Mouse (Mus musculus): ENCODE measurements around the gene Tmem178b. TPM values are rescaled to one million over a fixed set of nuclear protein-coding genes. Genes with fewer than 3 reads are reported as not detected.

The Tmem178b gene
- polyA plus RNA-seq, 1 experiment from 2014 or later, result not detected

GRCm38 (mm10) chr6:40120176-40120575, 247.1 kb downstream of the Tmem178b start:
- no peak for ATAC-seq
- TF ChIP-seq EP300 (IDR thresholded peaks at IDR 0.05; ENCODE audit: low read depth) (no peak), CTCF (IDR thresholded peaks at IDR 0.05; ENCODE audit: low read depth) (no peak)
- Histone ChIP-seq H3K27me3 (ENCODE audit: insufficient read depth, low read length) (no peaks in the 10 kb centered on the region), H3K36me3 (replicated peaks; ENCODE audit: insufficient read depth, low read length) (no peaks in the 10 kb centered on the region), H3K4me1 (ENCODE audit: insufficient read depth) (no peaks in the 10 kb centered on the region), H3K4me3 (ENCODE audit: low read depth, low read length) (no peak overlapping the region), H3K9me3 (ENCODE audit: low read length) (no peaks in the 10 kb centered on the region), H3K9ac (replicated peaks) (no peak overlapping the region), H3K27ac (ENCODE audit: low read depth) (no peak overlapping the region), H3K4me2 (ENCODE audit: low read depth, low read length) (no peak overlapping the region)
- DNase-seq, result no peak
- 88% methylated on average over 2 of the region's 2 CpGs for WGBS (ENCODE audit: insufficient replicate concordance)

- no peaks in the 10 kb centered on the region for H3K9me3 ChIP-seq (ENCODE audit: low read length)
- no peak for DNase-seq
- WGBS (ENCODE audit: insufficient replicate concordance), result 50% methylated on average over 4 of the region's 4 CpGs
Measured at GRCm38 (mm10) chr6:40121494-40121893, 248.4 kb downstream of the Tmem178b start.

GRCm38 (mm10) chr6:40123070-40123690, 250.1 kb downstream of the Tmem178b start:
- Histone ChIP-seq H3K4me2 (ENCODE audit: low read depth, low read length) (no peak overlapping the region), H3K4me1 (ENCODE audit: insufficient read depth) (no peaks in the 10 kb centered on the region), H3K27ac (ENCODE audit: low read depth) (no peak overlapping the region), H3K9me3 (ENCODE audit: low read length) (no peaks in the 10 kb centered on the region), H3K36me3 (replicated peaks; ENCODE audit: insufficient read depth, low read length) (no peaks in the 10 kb centered on the region), H3K4me3 (ENCODE audit: low read depth, low read length) (no peak overlapping the region), H3K27me3 (ENCODE audit: insufficient read depth, low read length) (no peaks in the 10 kb centered on the region), H3K9ac (replicated peaks) (no peak overlapping the region)
- ATAC-seq (no peak), DNase-seq (no peak)
- TF ChIP-seq CTCF (IDR thresholded peaks at IDR 0.05; ENCODE audit: low read depth) (no peak), EP300 (IDR thresholded peaks at IDR 0.05; ENCODE audit: low read depth) (no peak)
- 70% methylated on average over 12 of the region's 12 CpGs for WGBS (ENCODE audit: insufficient replicate concordance)

More at GRCm38 (mm10) chr6:40121494-40121893, 248.4 kb downstream of the Tmem178b start:
- no peaks in the 10 kb centered on the region for H3K36me3 ChIP-seq (replicated peaks; ENCODE audit: insufficient read depth, low read length)
- no peak for TF ChIP-seq CTCF (IDR thresholded peaks at IDR 0.05; ENCODE audit: low read depth)
- TF ChIP-seq EP300 (IDR thresholded peaks at IDR 0.05; ENCODE audit: low read depth), result no peak
- H3K27ac ChIP-seq (ENCODE audit: low read depth), result no peak overlapping the region
- no peak for ATAC-seq
- H3K9ac ChIP-seq (replicated peaks), result no peak overlapping the region
- no peak overlapping the region for H3K4me3 ChIP-seq (ENCODE audit: low read depth, low read length)
- no peaks in the 10 kb centered on the region for H3K27me3 ChIP-seq (ENCODE audit: insufficient read depth, low read length)
- H3K4me2 ChIP-seq (ENCODE audit: low read depth, low read length), result no peak overlapping the region
- H3K4me1 ChIP-seq (ENCODE audit: insufficient read depth), result no peaks in the 10 kb centered on the region

- H3K27ac ChIP-seq (ENCODE audit: low read depth), result no peak overlapping the region
- ATAC-seq, result no peak
- H3K36me3 ChIP-seq (replicated peaks; ENCODE audit: insufficient read depth, low read length), result no peaks in the 10 kb centered on the region
Measured at GRCm38 (mm10) chr6:40123960-40124359, 250.9 kb downstream of the Tmem178b start.

GRCm38 (mm10) chr6:40128716-40129115, 255.6 kb downstream of the Tmem178b start:
- no peak for TF ChIP-seq EP300 (IDR thresholded peaks at IDR 0.05; ENCODE audit: low read depth)
- TF ChIP-seq CTCF (IDR thresholded peaks at IDR 0.05; ENCODE audit: low read depth), result no peak
- 70% methylated on average over 6 of the region's 6 CpGs for WGBS (ENCODE audit: insufficient replicate concordance)
- H3K27me3 ChIP-seq (ENCODE audit: insufficient read depth, low read length), result no peaks in the 10 kb centered on the region

More at GRCm38 (mm10) chr6:40123960-40124359, 250.9 kb downstream of the Tmem178b start:
- Histone ChIP-seq H3K9ac (replicated peaks) (no peak overlapping the region), H3K4me3 (ENCODE audit: low read depth, low read length) (no peak overlapping the region), H3K4me1 (ENCODE audit: insufficient read depth) (no peaks in the 10 kb centered on the region), H3K9me3 (ENCODE audit: low read length) (no peaks in the 10 kb centered on the region), H3K4me2 (ENCODE audit: low read depth, low read length) (no peak overlapping the region), H3K27me3 (ENCODE audit: insufficient read depth, low read length) (no peaks in the 10 kb centered on the region)
- no peak for TF ChIP-seq CTCF (IDR thresholded peaks at IDR 0.05; ENCODE audit: low read depth)
- no peak for TF ChIP-seq EP300 (IDR thresholded peaks at IDR 0.05; ENCODE audit: low read depth)
- DNase-seq, result no peak

GRCm38 (mm10) chr6:40131936-40132335, 258.9 kb downstream of the Tmem178b start:
- no peak overlapping the region for H3K27ac ChIP-seq (ENCODE audit: low read depth)
- no peak overlapping the region for H3K4me2 ChIP-seq (ENCODE audit: low read depth, low read length)
- no peak overlapping the region for H3K4me3 ChIP-seq (ENCODE audit: low read depth, low read length)
- no peak for ATAC-seq
- no peak for DNase-seq
- WGBS (ENCODE audit: insufficient replicate concordance), result 74% methylated on average over 1 of the region's 1 CpGs
- no peaks in the 10 kb centered on the region for H3K27me3 ChIP-seq (ENCODE audit: insufficient read depth, low read length)
- H3K9ac ChIP-seq (replicated peaks), result no peak overlapping the region
- H3K9me3 ChIP-seq (ENCODE audit: low read length), result no peaks in the 10 kb centered on the region
- no peaks in the 10 kb centered on the region for H3K36me3 ChIP-seq (replicated peaks; ENCODE audit: insufficient read depth, low read length)
- no peaks in the 10 kb centered on the region for H3K4me1 ChIP-seq (ENCODE audit: insufficient read depth)
- TF ChIP-seq EP300 (IDR thresholded peaks at IDR 0.05; ENCODE audit: low read depth) (no peak), CTCF (IDR thresholded peaks at IDR 0.05; ENCODE audit: low read depth) (no peak)

More at GRCm38 (mm10) chr6:40128716-40129115, 255.6 kb downstream of the Tmem178b start:
- Histone ChIP-seq H3K27ac (ENCODE audit: low read depth) (no peak overlapping the region), H3K9ac (replicated peaks) (no peak overlapping the region), H3K4me3 (ENCODE audit: low read depth, low read length) (no peak overlapping the region), H3K36me3 (replicated peaks; ENCODE audit: insufficient read depth, low read length) (no peaks in the 10 kb centered on the region), H3K9me3 (ENCODE audit: low read length) (no peaks in the 10 kb centered on the region), H3K4me2 (ENCODE audit: low read depth, low read length) (no peak overlapping the region), H3K4me1 (ENCODE audit: insufficient read depth) (no peaks in the 10 kb centered on the region)
- DNase-seq (no peak), ATAC-seq (no peak)
